ENCODE assay signal across 15 mouse cellular contexts in genomic region chr7:34933142-34933541, GRCm38 (mm10). TPM values are rescaled to one million over a fixed set of nuclear protein-coding genes. Genes with fewer than 3 reads are reported as not detected.
A peak's percentile ranks its signal among the peaks of the same experiment; 100 is the strongest.
DNase-seq lines count a peak whose midpoint lies in the region; ATAC-seq and TF ChIP-seq lines count a peak whose summit lies in the region.
"Had no signal": no experiment of that assay in that cellular context is flagged by ENCODE, and none has a peak within 500 bp of the region (broad histone marks: within the 10 kb centered on the region; RNA-seq: fewer than 3 reads in every experiment).

No protein-coding gene starts in this region.

- peaks cover 27% of the 10 kb centered on the region for H3K4me1 ChIP-seq in heart, embryonic 13.5 days
- H3K4me1 ChIP-seq in heart, embryonic 10.5 days: peaks cover 19% of the 10 kb centered on the region
- H3K4me1 ChIP-seq in liver, postnatal 0 days (ENCODE audit: insufficient read depth): no peaks in the 10 kb centered on the region
- peaks cover 30% of the 10 kb centered on the region for H3K4me1 ChIP-seq in neural tube, embryonic 15.5 days

- DNase-seq in heart, embryonic 10.5 days (ENCODE audit: low spot score): no peak
- DNase-seq in thymus, postnatal 4 days: peak; percentile 22
- DNase-seq in thymus, adult 18-20 months: no peak
- peak; percentile 32 for DNase-seq in liver, postnatal 0 days
- no peak for DNase-seq in adrenal gland, adult 2 months
- no peak for DNase-seq in heart, adult 11 months
- DNase-seq: embryo, embryonic 11 days; heart, postnatal 4 days; thymus, postnatal 36 days had no signal

- peaks cover 5% of the 10 kb centered on the region; the same call in 1 of the 2 replicates for H3K9me3 ChIP-seq in heart, embryonic 13.5 days
- H3K9me3 ChIP-seq in heart, embryonic 10.5 days: 0 out of 2 replicates have a peak, but pooled peaks cover 3% of the 10 kb centered on the region
- 0 out of 2 replicates have a peak, but pooled peaks cover 5% of the 10 kb centered on the region for H3K9me3 ChIP-seq in liver, postnatal 0 days (ENCODE audit: low read length)
- H3K9me3 ChIP-seq in neural tube, embryonic 15.5 days (replicated peaks): no peaks in the 10 kb centered on the region; the same call in 1 of the 2 replicates

- H3K27me3 ChIP-seq in heart, embryonic 13.5 days (replicated peaks): no peaks in the 10 kb centered on the region
- H3K27me3 ChIP-seq in heart, embryonic 10.5 days (ENCODE audit: insufficient read depth, poor library complexity, severe bottlenecking): no peaks in the 10 kb centered on the region
- no peaks in the 10 kb centered on the region for H3K27me3 ChIP-seq in liver, postnatal 0 days (ENCODE audit: insufficient read depth, low read length)
- no peaks in the 10 kb centered on the region for H3K27me3 ChIP-seq in neural tube, embryonic 15.5 days (replicated peaks)
- H3K27me3 ChIP-seq: forebrain, embryonic 15.5 days; midbrain, embryonic 12.5 days had no signal

- H3K9ac ChIP-seq in heart, embryonic 13.5 days: 0 out of 2 replicates have a peak overlapping the region, but pooled peaks have one; percentile 40
- H3K9ac ChIP-seq in liver, postnatal 0 days (replicated peaks): no peak overlapping the region
- H3K9ac ChIP-seq in neural tube, embryonic 15.5 days (replicated peaks): no peak overlapping the region
- H3K9ac ChIP-seq: forebrain, embryonic 15.5 days; midbrain, embryonic 12.5 days had no signal

- ATAC-seq in heart, embryonic 13.5 days (ENCODE audit: extremely low read depth, insufficient number of reproducible peaks, low FRiP score, low TSS enrichment): no peak
- ATAC-seq in liver, postnatal 0 days: peak; percentile 89
- no peak for ATAC-seq in neural tube, embryonic 15.5 days (ENCODE audit: low FRiP score)
- ATAC-seq: forebrain, embryonic 15.5 days had no signal

- no peak overlapping the region for H3K4me3 ChIP-seq in heart, embryonic 13.5 days
- no peak overlapping the region for H3K4me3 ChIP-seq in heart, embryonic 10.5 days
- H3K4me3 ChIP-seq in liver, postnatal 0 days (ENCODE audit: low read depth, low read length): no peak overlapping the region
- no peak overlapping the region for H3K4me3 ChIP-seq in neural tube, embryonic 15.5 days (replicated peaks)
- H3K4me3 ChIP-seq: forebrain, embryonic 15.5 days; layer of hippocampus, adult 2 months; midbrain, embryonic 12.5 days had no signal

- TF ChIP-seq CTCF in liver, postnatal 0 days (IDR thresholded peaks at IDR 0.05; ENCODE audit: low read depth): no peak

- no peak overlapping the region for H3K27ac ChIP-seq in heart, embryonic 13.5 days (replicated peaks)
- H3K27ac ChIP-seq in heart, embryonic 10.5 days: no peak overlapping the region
- H3K27ac ChIP-seq in liver, postnatal 0 days (ENCODE audit: low read depth): 0 out of 2 replicates have a peak overlapping the region, but pooled peaks have one; percentile 0
- H3K27ac ChIP-seq in neural tube, embryonic 15.5 days (replicated peaks): no peak overlapping the region
- H3K27ac ChIP-seq: forebrain, embryonic 15.5 days; kidney, postnatal 0 days; layer of hippocampus, adult 2 months; midbrain, embryonic 12.5 days had no signal

- 49% methylated on average over 3 of the region's 3 CpGs for WGBS in heart, embryonic 13.5 days
- 55% methylated on average over 3 of the region's 3 CpGs for WGBS in heart, embryonic 10.5 days
- 61% methylated on average over 3 of the region's 3 CpGs for WGBS in liver, postnatal 0 days (ENCODE audit: insufficient replicate concordance)
- 76% methylated on average over 3 of the region's 3 CpGs for WGBS in neural tube, embryonic 15.5 days

- TF ChIP-seq EP300 in liver, postnatal 0 days (IDR thresholded peaks at IDR 0.05; ENCODE audit: low read depth): no peak

- no peak overlapping the region for H3K4me2 ChIP-seq in heart, embryonic 13.5 days
- no peak overlapping the region for H3K4me2 ChIP-seq in liver, postnatal 0 days (ENCODE audit: low read depth, low read length)
- H3K4me2 ChIP-seq in neural tube, embryonic 15.5 days: no peak overlapping the region
- H3K4me2 ChIP-seq: forebrain, embryonic 15.5 days; midbrain, embryonic 12.5 days had no signal

- H3K36me3 ChIP-seq in heart, embryonic 13.5 days: peaks cover 38% of the 10 kb centered on the region
- peaks cover 51% of the 10 kb centered on the region for H3K36me3 ChIP-seq in heart, embryonic 10.5 days
- peaks cover 13% of the 10 kb centered on the region for H3K36me3 ChIP-seq in liver, postnatal 0 days (replicated peaks; ENCODE audit: insufficient read depth, low read length)
- peaks cover 13% of the 10 kb centered on the region; the same call in 1 of the 2 replicates for H3K36me3 ChIP-seq in neural tube, embryonic 15.5 days

RNA-seq across cellular contexts. Expression of gene Pepd, which starts 21.0 kb away (rescaled TPM):
- polyA plus RNA-seq in heart, embryonic 13.5 days (2015; fragmentation: Nextera tagmentation; extraction: Ambion mirVana): 43.3 and 45.5 TPM in 2 replicates
- polyA plus RNA-seq in heart, embryonic 10.5 days (2016; fragmentation: Nextera tagmentation; extraction: Ambion mirVana): 60.8 and 64.5 TPM in 2 replicates
- 27.5 and 30.2 TPM in 2 replicates for polyA plus RNA-seq in liver, postnatal 0 days (2015; fragmentation: Nextera tagmentation; extraction: Ambion mirVana)
- 100 to 1,000 TPM; 112 to 141 TPM for total RNA-seq in adrenal gland, adult 2 months (2021)
- polyA plus RNA-seq in adrenal gland, adult 2 months (2012; rRNA removed): 86.4 and 144 TPM in 2 replicates
- 67.5 and 74.9 TPM in 2 replicates for polyA plus RNA-seq in neural tube, embryonic 15.5 days (2015; fragmentation: Nextera tagmentation; extraction: Ambion mirVana)

Comparison
In these comparisons a context has a peak if more than half of its experiments do, and no peak if none do; other contexts are left out.
1. DNase-seq: peak in thymus, postnatal 4 days (single experiment) and liver, postnatal 0 days (single experiment); none in heart, embryonic 10.5 days (single experiment), thymus, adult 18-20 months (0 of 2), adrenal gland, adult 2 months (single experiment) and heart, adult 11 months (single experiment).